Mouse (Mus musculus): ENCODE results near the gene Rsrc1. TPM values are rescaled to one million over a fixed set of nuclear protein-coding genes. Genes with fewer than 3 reads are reported as not detected.

Rsrc1 gene
- polyA plus RNA-seq, 1 experiment from 2014 or later: 21.3 TPM

- Histone ChIP-seq H3K9me3 (replicated peaks) (no peaks in the 10 kb centered on the region), H3K36me3 (no peaks in the 10 kb centered on the region), H3K27ac (no peak overlapping the region), H3K4me2 (no peak overlapping the region), H3K4me1 (replicated peaks) (peaks cover 3% of the 10 kb centered on the region), H3K9ac (no peak overlapping the region), H3K4me3 (no peak overlapping the region), H3K27me3 (no peaks in the 10 kb centered on the region)
- 32% methylated on average over 4 of the region's 4 CpGs for WGBS
- ATAC-seq (replicated peaks; ENCODE audit: insufficient number of reproducible peaks, insufficient read depth, low FRiP score, low read depth): no peak
Measured at GRCm38 (mm10) chr3:67284848-67285247, 303.7 kb downstream of the Rsrc1 start.

DNA sequence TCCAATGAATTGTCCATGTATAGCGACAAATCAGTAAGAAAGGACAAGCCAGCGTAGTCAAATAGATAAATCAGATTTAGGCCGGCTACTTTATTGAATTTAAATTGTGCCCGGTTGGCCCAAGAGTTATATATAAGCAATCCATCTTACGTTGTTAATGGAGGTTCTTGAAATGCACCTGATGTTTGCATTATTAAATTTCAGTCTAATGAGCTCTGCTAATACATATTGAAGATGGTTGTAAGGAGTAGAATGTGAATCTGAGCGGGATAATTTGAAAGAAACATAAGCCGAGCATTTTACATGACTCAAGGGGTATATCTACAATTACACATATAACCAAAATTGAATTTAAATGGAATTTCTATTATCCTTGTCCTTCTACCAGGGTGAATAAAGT is 307.5 kb downstream of the Rsrc1 start:
- no peak overlapping the region for H3K9ac ChIP-seq
- WGBS: 94% methylated on average over 7 of the region's 7 CpGs
- no peaks in the 10 kb centered on the region for H3K27me3 ChIP-seq
- H3K27ac ChIP-seq: no peak overlapping the region
- H3K4me3 ChIP-seq: no peak overlapping the region
- H3K4me1 ChIP-seq (replicated peaks): peaks cover 3% of the 10 kb centered on the region
- no peaks in the 10 kb centered on the region for H3K36me3 ChIP-seq
- no peak for ATAC-seq (replicated peaks; ENCODE audit: insufficient number of reproducible peaks, insufficient read depth, low FRiP score, low read depth)
- H3K4me2 ChIP-seq: no peak overlapping the region
- no peaks in the 10 kb centered on the region for H3K9me3 ChIP-seq (replicated peaks)

GRCm38 (mm10) chr3:67289482-67289881 is 308.3 kb downstream of the Rsrc1 start:
- Histone ChIP-seq H3K27me3 (no peaks in the 10 kb centered on the region), H3K9me3 (replicated peaks) (no peaks in the 10 kb centered on the region), H3K9ac (no peak overlapping the region), H3K4me2 (no peak overlapping the region), H3K36me3 (no peaks in the 10 kb centered on the region), H3K4me3 (no peak overlapping the region), H3K4me1 (replicated peaks) (peaks cover 3% of the 10 kb centered on the region), H3K27ac (no peak overlapping the region)
- WGBS: 85% methylated on average over 6 of the region's 6 CpGs
- ATAC-seq (replicated peaks; ENCODE audit: insufficient number of reproducible peaks, insufficient read depth, low FRiP score, low read depth): no peak

- H3K9me3 ChIP-seq (replicated peaks): no peaks in the 10 kb centered on the region
- H3K27me3 ChIP-seq: no peaks in the 10 kb centered on the region
- no peak for ATAC-seq (replicated peaks; ENCODE audit: insufficient number of reproducible peaks, insufficient read depth, low FRiP score, low read depth)
- WGBS: 87% methylated on average over 1 of the region's 2 CpGs
- no peak overlapping the region for H3K4me2 ChIP-seq
- H3K36me3 ChIP-seq: no peaks in the 10 kb centered on the region
- no peak overlapping the region for H3K9ac ChIP-seq
- H3K27ac ChIP-seq: no peak overlapping the region
- no peaks in the 10 kb centered on the region for H3K4me1 ChIP-seq (replicated peaks)
- H3K4me3 ChIP-seq: no peak overlapping the region
Measured at GRCm38 (mm10) chr3:67308725-67309124, 327.5 kb downstream of the Rsrc1 start.

DNA sequence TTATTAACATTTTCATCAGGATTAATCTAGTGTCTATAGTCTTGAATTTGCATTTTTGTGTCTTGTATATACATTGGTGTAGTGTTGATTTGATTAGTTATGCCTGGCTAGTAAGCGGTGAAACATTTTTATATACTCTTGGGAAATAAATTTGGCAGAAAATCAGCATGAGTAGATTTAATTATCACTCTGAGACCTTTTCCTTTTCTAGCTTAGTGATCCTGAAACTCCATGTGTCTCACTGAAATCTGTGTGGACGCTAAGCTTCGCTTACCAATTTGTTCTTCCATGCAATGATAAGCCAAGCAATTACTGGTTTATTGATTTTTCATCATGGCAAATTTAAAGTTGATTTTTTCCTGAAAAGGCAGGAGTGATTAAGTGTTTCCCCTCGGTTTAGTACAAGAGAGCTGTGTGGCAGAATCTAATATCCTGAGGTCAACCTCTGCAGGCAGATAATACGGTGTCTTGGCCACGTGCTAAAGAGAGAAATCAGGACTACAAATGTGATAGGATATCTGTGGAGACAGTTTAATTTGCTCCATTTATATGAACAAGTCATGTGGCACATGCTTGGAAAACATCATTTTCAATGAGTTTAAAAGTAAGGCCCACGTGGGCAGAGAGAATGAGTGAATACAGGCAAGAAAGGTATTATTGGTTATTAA is 328.6 kb downstream of the Rsrc1 start:
- no peaks in the 10 kb centered on the region for H3K4me1 ChIP-seq (replicated peaks)
- H3K4me2 ChIP-seq: no peak overlapping the region
- H3K9ac ChIP-seq: no peak overlapping the region
- WGBS: 56% methylated on average over 7 of the region's 7 CpGs
- no peak overlapping the region for H3K27ac ChIP-seq
- no peaks in the 10 kb centered on the region for H3K36me3 ChIP-seq
- no peak for ATAC-seq (replicated peaks; ENCODE audit: insufficient number of reproducible peaks, insufficient read depth, low FRiP score, low read depth)
- no peak overlapping the region for H3K4me3 ChIP-seq
- H3K9me3 ChIP-seq (replicated peaks): no peaks in the 10 kb centered on the region
- no peaks in the 10 kb centered on the region for H3K27me3 ChIP-seq

DNA sequence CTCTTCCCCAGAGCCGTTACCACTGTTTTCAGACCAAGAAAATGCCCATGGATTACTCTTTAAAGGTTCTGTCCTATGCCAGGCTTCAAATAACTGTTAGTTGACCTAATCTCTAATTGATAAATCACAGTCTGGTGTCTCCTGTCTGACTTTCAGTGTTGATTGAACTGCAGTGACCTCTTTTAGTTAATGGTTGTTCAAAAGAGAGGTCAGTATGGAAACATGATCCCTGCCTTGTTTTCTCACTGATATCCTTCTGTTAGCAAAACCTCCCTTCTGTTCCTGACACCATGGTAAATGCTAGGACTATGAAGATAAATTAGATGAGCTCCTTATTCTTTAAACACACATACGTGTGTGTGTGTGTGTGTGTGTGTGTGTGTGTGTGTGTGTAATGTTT is 330.2 kb downstream of the Rsrc1 start:
- Histone ChIP-seq H3K4me3 (no peak overlapping the region), H3K27me3 (no peaks in the 10 kb centered on the region), H3K9ac (no peak overlapping the region), H3K36me3 (no peaks in the 10 kb centered on the region), H3K9me3 (replicated peaks) (no peaks in the 10 kb centered on the region), H3K27ac (no peak overlapping the region), H3K4me1 (replicated peaks) (no peaks in the 10 kb centered on the region), H3K4me2 (no peak overlapping the region)
- WGBS: 41% methylated on average over 2 of the region's 2 CpGs
- ATAC-seq (replicated peaks; ENCODE audit: insufficient number of reproducible peaks, insufficient read depth, low FRiP score, low read depth): no peak

- Histone ChIP-seq H3K4me3 (no peak overlapping the region), H3K27me3 (no peaks in the 10 kb centered on the region), H3K27ac (no peak overlapping the region), H3K4me2 (no peak overlapping the region), H3K9me3 (replicated peaks) (no peaks in the 10 kb centered on the region), H3K36me3 (no peaks in the 10 kb centered on the region), H3K9ac (no peak overlapping the region), H3K4me1 (replicated peaks) (no peaks in the 10 kb centered on the region)
- 68% methylated on average over 4 of the region's 4 CpGs for WGBS
- no peak for ATAC-seq (replicated peaks; ENCODE audit: insufficient number of reproducible peaks, insufficient read depth, low FRiP score, low read depth)
Measured at GRCm38 (mm10) chr3:67322422-67322821, 341.2 kb downstream of the Rsrc1 start.

DNA sequence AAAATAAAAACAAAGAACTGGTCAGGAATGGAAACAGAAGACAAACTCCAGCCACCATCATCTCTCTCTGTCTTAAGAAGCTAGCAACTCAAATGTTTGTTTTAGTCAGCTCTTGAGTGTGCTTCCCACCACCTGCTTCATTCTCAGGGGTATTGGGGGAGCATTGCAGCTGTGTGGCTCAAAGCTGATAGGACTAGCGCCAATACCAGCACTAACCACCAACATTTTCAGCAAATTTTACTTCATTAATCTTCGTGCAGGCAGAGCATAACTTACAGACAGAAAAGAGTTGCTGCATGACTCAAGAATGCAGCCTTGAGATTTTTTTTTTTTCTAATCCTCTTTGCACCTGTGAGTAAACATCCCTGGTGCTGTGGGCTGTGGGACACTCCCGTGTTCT is 358.4 kb downstream of the Rsrc1 start:
- Histone ChIP-seq H3K9me3 (replicated peaks) (no peaks in the 10 kb centered on the region), H3K27me3 (no peaks in the 10 kb centered on the region), H3K4me2 (no peak overlapping the region), H3K27ac (no peak overlapping the region), H3K36me3 (no peaks in the 10 kb centered on the region), H3K9ac (no peak overlapping the region), H3K4me1 (replicated peaks) (no peaks in the 10 kb centered on the region), H3K4me3 (no peak overlapping the region)
- WGBS: 55% methylated on average over 3 of the region's 3 CpGs
- no peak for ATAC-seq (replicated peaks; ENCODE audit: insufficient number of reproducible peaks, insufficient read depth, low FRiP score, low read depth)

- no peak overlapping the region for H3K9ac ChIP-seq
- WGBS: 67% methylated on average over 7 of the region's 7 CpGs
- H3K9me3 ChIP-seq (replicated peaks): no peaks in the 10 kb centered on the region
- no peak for ATAC-seq (replicated peaks; ENCODE audit: insufficient number of reproducible peaks, insufficient read depth, low FRiP score, low read depth)
- no peak overlapping the region for H3K4me2 ChIP-seq
- no peaks in the 10 kb centered on the region for H3K27me3 ChIP-seq
- H3K4me3 ChIP-seq: no peak overlapping the region
- no peaks in the 10 kb centered on the region for H3K4me1 ChIP-seq (replicated peaks)
- H3K27ac ChIP-seq: no peak overlapping the region
- H3K36me3 ChIP-seq: no peaks in the 10 kb centered on the region
Measured at GRCm38 (mm10) chr3:67340921-67341320, 359.7 kb downstream of the Rsrc1 start.

GRCm38 (mm10) chr3:67343004-67343662 is 361.9 kb downstream of the Rsrc1 start:
- ATAC-seq (replicated peaks; ENCODE audit: insufficient number of reproducible peaks, insufficient read depth, low FRiP score, low read depth): no peak
- Histone ChIP-seq H3K27me3 (no peaks in the 10 kb centered on the region), H3K9ac (no peak overlapping the region), H3K4me2 (no peak overlapping the region), H3K27ac (no peak overlapping the region), H3K4me1 (replicated peaks) (no peaks in the 10 kb centered on the region), H3K4me3 (no peak overlapping the region), H3K36me3 (no peaks in the 10 kb centered on the region), H3K9me3 (replicated peaks) (no peaks in the 10 kb centered on the region)
- WGBS: 56% methylated on average over 5 of the region's 5 CpGs

DNA sequence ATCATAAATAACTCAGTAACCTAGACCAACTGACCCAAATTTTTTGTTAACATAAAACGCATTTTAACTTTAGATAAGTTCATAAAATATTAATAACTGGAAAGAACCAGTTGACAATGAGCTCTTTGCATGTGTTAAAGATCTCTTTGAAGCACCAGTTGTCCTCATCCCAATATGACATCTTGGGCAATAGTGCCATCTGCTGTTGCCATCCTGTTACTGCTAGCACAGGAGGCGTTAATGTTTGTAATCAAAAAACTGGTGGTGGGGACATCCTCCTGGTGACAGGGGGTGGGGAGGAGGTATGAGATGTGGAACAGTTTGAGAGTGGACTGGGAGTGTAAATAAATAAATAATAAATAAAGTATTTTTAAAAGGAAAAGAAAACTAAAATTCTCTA is 363.4 kb downstream of the Rsrc1 start:
- ATAC-seq (replicated peaks; ENCODE audit: insufficient number of reproducible peaks, insufficient read depth, low FRiP score, low read depth): no peak
- no peaks in the 10 kb centered on the region for H3K27me3 ChIP-seq
- no peak overlapping the region for H3K27ac ChIP-seq
- no peaks in the 10 kb centered on the region for H3K36me3 ChIP-seq
- no peak overlapping the region for H3K9ac ChIP-seq
- no peaks in the 10 kb centered on the region for H3K4me1 ChIP-seq (replicated peaks)
- 4% methylated on average over 2 of the region's 2 CpGs for WGBS
- H3K4me3 ChIP-seq: no peak overlapping the region
- no peaks in the 10 kb centered on the region for H3K9me3 ChIP-seq (replicated peaks)
- H3K4me2 ChIP-seq: no peak overlapping the region

DNA sequence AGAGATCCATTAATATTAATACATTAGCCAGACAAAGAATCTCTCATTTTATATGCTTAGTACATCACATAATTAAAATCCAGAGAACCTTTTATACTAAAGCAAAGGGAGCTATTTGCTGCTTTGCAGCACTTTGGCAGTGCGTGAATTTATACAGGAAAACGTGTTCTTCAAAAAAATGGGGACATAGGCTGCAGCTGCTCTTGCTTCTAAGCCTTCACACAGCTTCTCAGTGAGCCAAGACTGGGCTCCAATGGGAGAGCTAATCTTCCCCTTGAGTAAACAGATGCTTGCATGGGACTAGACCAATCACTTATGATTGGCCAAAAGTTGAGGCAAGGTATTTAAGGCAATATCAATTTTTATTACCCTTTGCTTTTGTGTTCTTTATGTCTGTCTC is 365.5 kb downstream of the Rsrc1 start:
- H3K27me3 ChIP-seq: no peaks in the 10 kb centered on the region
- no peak for ATAC-seq (replicated peaks; ENCODE audit: insufficient number of reproducible peaks, insufficient read depth, low FRiP score, low read depth)
- H3K4me2 ChIP-seq: no peak overlapping the region
- H3K9me3 ChIP-seq (replicated peaks): no peaks in the 10 kb centered on the region
- H3K9ac ChIP-seq: no peak overlapping the region
- H3K27ac ChIP-seq: no peak overlapping the region
- no peaks in the 10 kb centered on the region for H3K36me3 ChIP-seq
- no peaks in the 10 kb centered on the region for H3K4me1 ChIP-seq (replicated peaks)
- no peak overlapping the region for H3K4me3 ChIP-seq
- 71% methylated on average over 2 of the region's 2 CpGs for WGBS

All from heart, embryonic 15.5 days (tissue).